Mouse (Mus musculus) liver, adult 2 months (tissue): ENCODE data around the gene Asah2. TPM values are rescaled to one million over a fixed set of nuclear protein-coding genes. Genes with fewer than 3 reads are reported as not detected.
"Not testable (repeated sequence)": the region's sequence is repeated elsewhere in the genome, so short reads cannot be mapped to it uniquely, and the experiment has no call there.

Experiments used
- DNase-seq: peaks from one replicate; pipeline ENCODE4 v3.0.0-alpha.2; 2011; ENCODE audit warnings: low read depth, low spot score; ENCODE audit errors: extremely low read depth
- H3K27ac ChIP-seq: fragments of 200-500 bp; replicated peaks from 2 replicates; pipeline ENCODE4 v1.5.1; 2012; ENCODE audit warnings: low read depth, mild to moderate bottlenecking, control low read depth, inconsistent platforms, low read length; ENCODE audit not compliant: insufficient read depth
- H3K27me3 ChIP-seq: fragments of 200-500 bp; 2 replicates; pipeline ENCODE4 v1.6.1; 2012; ENCODE audit warnings: mild to moderate bottlenecking, moderate library complexity, low read length, inconsistent platforms; ENCODE audit not compliant: control insufficient read depth, insufficient read depth
- H3K36me3 ChIP-seq: fragments of 200-500 bp; 2 replicates; pipeline ENCODE4 v1.6.1; 2012; ENCODE audit warnings: low read length, inconsistent platforms; ENCODE audit not compliant: control insufficient read depth, insufficient read depth
- H3K4me1 ChIP-seq: fragments of 200-500 bp; 2 replicates; pipeline ENCODE4 v1.6.1; 2011; ENCODE audit warnings: low read length; ENCODE audit not compliant: control insufficient read depth, insufficient read depth
- H3K4me3 ChIP-seq: fragments of 200-500 bp; 2 replicates; pipeline ENCODE4 v1.5.1; 2011; ENCODE audit warnings: low read depth, mild to moderate bottlenecking, control low read depth, low read length, moderate library complexity; ENCODE audit not compliant: insufficient read depth
- H3K79me2 ChIP-seq: fragments of 200-500 bp; 2 replicates; pipeline ENCODE4 v1.6.1; 2012; ENCODE audit warnings: inconsistent platforms, mild to moderate bottlenecking, low read length, moderate library complexity; ENCODE audit not compliant: control insufficient read depth, insufficient read depth
- H3K9ac ChIP-seq: fragments of 200-500 bp; 2 replicates; pipeline ENCODE4 v1.6.1; 2012; ENCODE audit warnings: low read depth, mild to moderate bottlenecking, control low read depth, inconsistent platforms, low read length
- CTCF ChIP-seq: fragments of 200-500 bp; IDR thresholded peaks from 2 replicates; pipeline ENCODE4 v1.5.1; 2011; ENCODE audit warnings: low read depth, low read length, control low read depth
- POLR2A ChIP-seq: fragments of 200-500 bp; IDR thresholded peaks from 2 replicates; pipeline ENCODE4 v1.6.1; 2011; ENCODE audit warnings: low read length, control low read depth; ENCODE audit not compliant: insufficient read depth; ENCODE audit errors: extremely low read depth
- WGBS: fragments of 180-500 bp; shearing (Covaris S2); methylation state at CpG from one replicate; pipeline ENCODE4 v1.1.7; 2018; 5-methylcytosine and 5-hydroxymethylcytosine counted together
- polyA plus RNA-seq: library from polyadenylated mRNA; depleted of rRNA; stranded (reverse); fragments of >200 nt; gene quantifications from 2 replicates; pipeline ENCODE4 v1.2.3, GENCODE M21; 2012
- total RNA-seq: library from RNA; depleted of rRNA; stranded (reverse); fragments of >200 nt; gene quantifications from 2 replicates; pipeline ENCODE4 v1.2.3, GENCODE M21; 2014

Gene Asah2
- total and polyA plus RNA-seq, 2 experiments = 7.8 to 16.6 TPM

DNA sequence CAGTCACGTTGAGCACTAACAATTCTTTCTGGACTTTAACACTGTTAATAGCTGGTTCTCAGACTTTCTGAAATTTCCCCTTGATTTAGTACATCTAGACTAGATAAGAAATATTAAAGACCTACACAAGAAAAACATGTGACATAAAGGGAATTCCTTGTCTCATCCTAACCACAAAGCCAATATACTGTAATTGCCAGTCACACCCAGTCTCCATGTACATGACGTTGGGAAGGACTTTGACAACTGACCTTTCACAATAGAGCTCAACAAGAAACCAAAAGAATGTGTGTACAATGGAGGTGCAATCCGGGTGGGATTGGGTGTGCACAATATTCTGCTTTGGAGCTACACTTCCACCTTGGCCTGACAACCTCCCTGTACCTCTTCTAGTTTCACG lies 15.7 kb downstream of the Asah2 start:
- H3K27ac ChIP-seq = no peak overlapping the region
- TF ChIP-seq POLR2A = no peak
- no peak for TF ChIP-seq CTCF
- no peak overlapping the region for H3K9ac ChIP-seq
- H3K4me1 ChIP-seq = no peaks in the 10 kb centered on the region
- no peak overlapping the region for H3K4me3 ChIP-seq
- no peaks in the 10 kb centered on the region for H3K79me2 ChIP-seq
- no peak for DNase-seq
- 0 out of 2 replicates have a peak, but pooled peaks cover 2% of the 10 kb centered on the region for H3K36me3 ChIP-seq
- 94% methylated on average over 4 of the region's 4 CpGs for WGBS
- H3K27me3 ChIP-seq = no peaks in the 10 kb centered on the region

DNA sequence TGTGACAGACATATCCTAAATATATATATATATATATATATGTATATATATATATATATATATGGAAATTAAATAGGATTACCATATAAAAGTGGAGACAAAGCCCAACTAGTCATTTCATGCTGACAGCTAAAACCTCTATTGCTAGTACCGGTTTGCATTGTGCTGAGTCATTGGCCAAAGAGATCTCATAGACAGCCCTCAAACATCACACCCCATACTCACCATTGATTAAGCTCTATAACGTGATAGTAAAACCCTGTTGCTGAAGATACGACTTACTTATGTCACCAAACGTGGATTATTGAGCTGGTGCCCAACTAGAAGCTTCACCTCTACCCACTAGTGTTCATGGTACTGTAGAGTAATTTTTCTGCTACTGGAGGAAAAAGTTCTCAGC lies 17.2 kb downstream of the Asah2 start:
- no peak overlapping the region for H3K9ac ChIP-seq
- H3K4me3 ChIP-seq = no peak overlapping the region
- 0 out of 2 replicates have a peak, but pooled peaks cover 2% of the 10 kb centered on the region for H3K36me3 ChIP-seq
- DNase-seq = no peak
- H3K79me2 ChIP-seq = no peaks in the 10 kb centered on the region
- H3K27me3 ChIP-seq = no peaks in the 10 kb centered on the region
- H3K4me1 ChIP-seq = no peaks in the 10 kb centered on the region
- 94% methylated on average over 4 of the region's 4 CpGs for WGBS
- H3K27ac ChIP-seq = no peak overlapping the region
- TF ChIP-seq POLR2A (no peak), CTCF (no peak)

DNA sequence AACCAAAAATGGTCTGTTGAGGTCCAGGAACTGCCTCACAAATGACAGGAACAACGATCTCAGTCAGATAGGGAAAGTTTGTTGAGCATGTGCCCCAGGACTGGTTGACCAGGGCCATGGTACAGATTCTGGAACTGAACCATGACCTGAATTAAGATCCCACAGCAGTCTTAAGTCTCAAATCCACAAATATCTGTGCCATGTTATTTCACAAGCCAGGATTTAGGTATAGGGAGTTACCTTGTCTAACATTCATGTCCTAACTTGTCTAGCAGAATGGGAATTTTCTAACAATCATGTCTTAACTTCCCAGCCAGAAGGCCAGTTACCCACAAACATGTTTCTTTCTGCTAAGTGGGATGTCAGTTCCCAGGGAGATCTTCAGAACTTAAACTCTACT lies 19.4 kb downstream of the Asah2 start:
- H3K27ac ChIP-seq = no peak overlapping the region
- WGBS = 48% methylated on average over 1 of the region's 1 CpGs
- H3K27me3 ChIP-seq = no peaks in the 10 kb centered on the region
- no peaks in the 10 kb centered on the region for H3K4me1 ChIP-seq
- TF ChIP-seq POLR2A = no peak
- TF ChIP-seq CTCF = no peak
- H3K4me3 ChIP-seq = no peak overlapping the region
- DNase-seq = no peak
- H3K36me3 ChIP-seq = no peaks in the 10 kb centered on the region
- H3K9ac ChIP-seq = no peak overlapping the region
- no peaks in the 10 kb centered on the region for H3K79me2 ChIP-seq

DNA sequence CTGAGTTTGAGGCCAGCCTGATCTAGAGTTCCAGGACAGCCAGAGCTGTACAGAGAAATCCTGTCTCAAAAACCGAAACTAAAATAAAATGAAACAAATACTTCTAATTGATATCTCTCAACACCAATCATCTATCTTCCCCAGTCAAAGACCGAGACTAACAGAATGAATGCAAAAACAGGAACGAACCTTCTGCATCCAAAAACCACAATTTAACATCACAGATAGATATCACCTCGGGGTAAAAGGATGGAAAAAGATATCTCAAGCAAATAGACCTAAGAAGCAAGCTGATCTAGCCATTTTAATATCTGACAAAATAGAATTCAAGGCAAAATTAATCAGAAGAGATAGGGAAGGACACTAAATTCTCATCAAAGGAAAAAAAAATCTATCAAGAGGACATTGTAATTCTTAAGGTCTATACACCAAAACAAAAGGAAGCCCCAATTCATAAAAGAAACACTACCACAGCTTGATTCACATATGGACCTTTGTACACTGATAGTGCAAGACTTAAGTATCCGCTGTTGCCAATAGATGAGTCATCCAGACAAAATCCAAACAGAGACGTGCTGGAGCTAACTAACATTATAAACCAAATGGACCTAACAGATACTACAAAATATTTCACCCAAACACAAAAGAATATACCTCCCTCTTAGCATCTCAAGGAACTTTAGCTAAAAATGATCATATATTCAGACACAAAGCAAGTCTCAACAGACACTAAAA lies 20.1 kb downstream of the Asah2 start:
- 67% methylated on average over 6 of the region's 6 CpGs for WGBS
- H3K36me3 ChIP-seq = no peaks in the 10 kb centered on the region
- no peaks in the 10 kb centered on the region for H3K27me3 ChIP-seq
- TF ChIP-seq POLR2A (no peak), CTCF (no peak)
- no peaks in the 10 kb centered on the region for H3K79me2 ChIP-seq
- H3K9ac ChIP-seq = no peak overlapping the region
- DNase-seq = peak; percentile 59
- no peak overlapping the region for H3K27ac ChIP-seq
- H3K4me1 ChIP-seq = no peaks in the 10 kb centered on the region
- H3K4me3 ChIP-seq = no peak overlapping the region

DNA sequence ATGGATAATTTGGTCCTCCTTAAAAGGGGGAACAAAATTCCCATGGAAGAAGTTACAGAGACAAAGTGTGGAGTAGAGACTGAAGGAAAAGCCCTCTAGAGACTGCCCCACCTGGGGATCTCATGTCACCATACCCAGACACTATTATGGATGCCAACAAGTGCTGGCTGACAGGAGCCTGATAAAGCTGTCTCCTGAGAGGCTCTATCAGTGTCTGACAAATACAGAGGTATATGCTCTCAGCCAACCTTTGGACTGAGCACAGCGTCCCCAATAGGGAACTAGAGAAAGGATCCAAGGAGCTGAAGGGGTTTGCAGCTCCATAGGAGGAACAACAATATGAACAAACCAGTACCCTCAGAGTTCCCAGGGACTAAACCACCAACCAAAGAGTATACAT lies 23.2 kb downstream of the Asah2 start:
- not testable (repeated sequence) for H3K4me1 ChIP-seq, H3K9ac ChIP-seq, H3K27ac ChIP-seq, DNase-seq, H3K27me3 ChIP-seq, H3K4me3 ChIP-seq, H3K79me2 ChIP-seq, H3K36me3 ChIP-seq
- 88% methylated on average over 1 of the region's 1 CpGs for WGBS

DNA sequence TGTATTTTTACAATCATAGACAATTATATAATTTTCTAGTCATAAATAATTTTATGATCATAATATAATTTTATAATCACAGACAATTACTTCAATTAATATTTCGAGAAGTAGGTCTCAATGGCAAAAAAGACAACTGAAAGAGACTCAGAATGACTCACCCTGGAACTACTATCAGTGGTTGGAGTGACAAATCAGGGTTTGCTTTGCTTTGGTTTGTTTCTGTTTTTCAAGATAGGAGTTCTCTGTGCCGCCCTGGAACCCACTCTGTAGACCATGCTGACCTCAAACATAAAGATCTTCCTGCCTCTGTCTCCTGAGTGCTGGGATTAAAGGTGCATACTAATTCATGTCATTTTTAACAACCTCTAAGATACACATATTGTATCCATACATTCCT lies 37.7 kb downstream of the Asah2 start:
- Histone ChIP-seq H3K36me3 (no peaks in the 10 kb centered on the region; the same call in 1 of the 2 replicates), H3K27me3 (no peaks in the 10 kb centered on the region), H3K79me2 (no peaks in the 10 kb centered on the region; the same call in 1 of the 2 replicates), H3K4me3 (no peak overlapping the region), H3K27ac (no peak overlapping the region), H3K9ac (no peak overlapping the region), H3K4me1 (no peaks in the 10 kb centered on the region; the same call in 1 of the 2 replicates)
- TF ChIP-seq POLR2A (no peak), CTCF (no peak)
- WGBS = 86% methylated on average over 2 of the region's 2 CpGs
- no peak for DNase-seq
